Mouse (Mus musculus) adrenal gland, adult (tissue): ENCODE data around the gene Ruvbl1.

ENCODE experiments used
- DNase-seq, 2 experiments: peaks; one replicate each; pipeline ENCODE4 v3.0.0; 2022 to 2023; ENCODE audit warnings: low spot score in 1 of 2; ENCODE audit not compliant: inconsistent age in 2 of 2

Ruvbl1 gene

DNA sequence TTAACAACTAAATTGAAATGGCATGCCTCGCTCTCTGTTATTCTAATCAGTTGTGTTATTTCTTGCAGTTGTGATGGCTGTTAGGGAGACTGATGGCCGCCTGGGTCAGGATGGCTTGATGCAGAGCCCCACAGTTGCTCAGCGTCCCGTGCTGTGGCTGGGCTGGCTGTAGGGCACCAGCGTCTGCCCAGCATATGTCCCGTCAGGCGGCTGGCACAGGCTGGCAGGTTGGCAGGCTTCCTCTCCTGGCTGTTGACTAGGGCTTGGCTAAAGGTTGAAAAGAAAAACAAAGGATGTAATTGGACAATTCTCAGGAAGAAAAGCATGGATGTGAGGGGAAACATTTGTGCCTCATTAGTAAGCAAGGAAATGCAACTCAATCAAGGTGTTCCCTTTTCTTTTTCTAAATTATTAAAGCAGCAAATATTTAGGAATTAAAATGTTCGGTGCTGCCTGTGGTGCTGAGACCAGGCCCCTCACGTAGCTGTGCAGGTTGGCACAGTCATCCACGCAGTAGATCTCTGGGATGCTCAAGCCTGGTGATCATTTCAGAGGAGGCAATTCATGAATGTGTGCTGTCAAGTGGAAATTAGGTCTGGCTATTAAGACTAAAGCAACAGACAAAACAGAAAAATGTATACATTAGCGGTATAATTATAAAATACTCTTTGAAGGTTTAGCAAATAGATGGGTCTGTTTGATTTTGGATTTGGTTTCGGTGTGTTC is 25.6 kb downstream of the Ruvbl1 start:
- DNase-seq = no peak

DNA sequence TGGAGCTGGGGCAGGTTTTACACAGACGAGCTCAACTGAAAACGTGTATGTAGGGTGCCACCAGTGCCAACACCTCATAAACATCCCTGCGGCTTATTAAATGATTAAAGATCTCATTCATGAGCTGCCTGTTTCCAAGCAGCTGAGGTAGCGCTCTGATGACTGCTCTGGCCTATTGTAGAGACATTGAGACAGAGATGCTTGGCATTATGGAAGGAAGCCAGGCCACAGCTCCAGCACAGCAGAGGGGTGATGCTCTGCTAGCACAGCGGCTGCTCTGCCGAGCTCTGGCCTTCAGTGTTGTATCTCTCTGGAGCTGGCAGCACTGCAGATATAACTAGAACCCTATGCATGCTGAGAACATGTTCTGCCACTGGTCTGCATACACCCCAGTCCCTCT is 28.5 kb downstream of the Ruvbl1 start:
- DNase-seq = no peak

DNA sequence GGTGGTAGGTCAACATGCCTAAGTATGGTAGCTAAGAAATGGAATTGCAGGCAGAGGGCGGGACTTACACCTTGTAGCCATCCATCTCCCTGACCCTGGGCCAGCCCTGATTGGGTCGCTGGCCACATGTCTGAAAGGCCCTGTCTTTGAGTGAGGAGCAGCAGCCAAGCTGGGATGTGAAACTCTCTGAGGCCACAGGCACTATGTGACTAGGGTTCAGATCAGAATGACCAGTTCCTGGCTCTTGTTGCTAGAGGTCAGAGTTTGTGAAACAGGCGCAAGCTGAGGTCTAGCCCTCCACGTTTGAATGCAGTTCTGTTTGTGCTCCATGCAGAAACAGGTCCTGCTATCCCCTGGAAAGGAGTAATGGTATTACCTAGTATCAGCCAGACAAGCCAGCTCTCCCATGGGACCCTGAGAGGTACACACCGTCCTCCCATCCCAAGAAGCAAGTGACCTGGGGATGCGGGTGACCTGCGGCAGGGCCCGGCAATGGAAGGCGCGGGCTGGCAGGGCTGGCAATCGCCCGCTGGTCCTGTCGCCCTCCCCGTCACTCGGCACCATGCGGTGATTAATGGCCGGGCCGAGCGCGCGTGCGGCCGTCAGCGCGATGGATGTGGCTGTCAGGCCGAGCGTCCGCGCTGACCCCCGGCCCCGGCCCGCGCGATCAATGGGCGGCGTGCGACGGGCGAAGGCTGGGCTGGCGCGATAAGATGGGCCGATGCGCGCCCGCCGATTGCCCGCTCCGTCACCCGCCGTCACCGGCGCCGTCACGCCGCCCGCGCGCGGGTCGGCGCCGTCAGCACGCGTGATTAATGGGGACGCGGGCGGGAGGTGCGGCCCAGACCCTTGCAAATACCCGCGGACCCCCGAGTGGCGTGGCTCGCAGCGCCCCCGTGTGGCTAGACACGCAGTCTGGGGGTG is 34.5 kb downstream of the Ruvbl1 start:
- DNase-seq = peak; percentile 53 to 80

DNA sequence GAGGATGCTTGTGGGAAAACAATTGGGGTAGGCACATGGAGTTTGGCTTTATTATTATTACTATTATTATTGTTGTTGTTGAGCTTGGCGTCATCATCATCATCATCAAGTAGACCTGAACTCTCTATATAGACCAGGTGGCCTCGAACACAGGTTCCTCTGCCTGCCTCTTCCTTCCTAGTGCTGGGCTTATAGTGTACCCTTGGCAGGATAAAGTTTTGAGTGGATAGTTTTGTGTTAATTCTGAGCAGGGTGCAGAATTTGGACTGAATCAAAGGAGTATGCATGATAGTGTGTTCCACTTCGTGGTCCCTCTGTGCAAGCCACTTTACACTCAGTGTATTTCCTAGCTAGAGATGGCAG is 35.2 kb downstream of the Ruvbl1 start:
- no peak for DNase-seq

DNA sequence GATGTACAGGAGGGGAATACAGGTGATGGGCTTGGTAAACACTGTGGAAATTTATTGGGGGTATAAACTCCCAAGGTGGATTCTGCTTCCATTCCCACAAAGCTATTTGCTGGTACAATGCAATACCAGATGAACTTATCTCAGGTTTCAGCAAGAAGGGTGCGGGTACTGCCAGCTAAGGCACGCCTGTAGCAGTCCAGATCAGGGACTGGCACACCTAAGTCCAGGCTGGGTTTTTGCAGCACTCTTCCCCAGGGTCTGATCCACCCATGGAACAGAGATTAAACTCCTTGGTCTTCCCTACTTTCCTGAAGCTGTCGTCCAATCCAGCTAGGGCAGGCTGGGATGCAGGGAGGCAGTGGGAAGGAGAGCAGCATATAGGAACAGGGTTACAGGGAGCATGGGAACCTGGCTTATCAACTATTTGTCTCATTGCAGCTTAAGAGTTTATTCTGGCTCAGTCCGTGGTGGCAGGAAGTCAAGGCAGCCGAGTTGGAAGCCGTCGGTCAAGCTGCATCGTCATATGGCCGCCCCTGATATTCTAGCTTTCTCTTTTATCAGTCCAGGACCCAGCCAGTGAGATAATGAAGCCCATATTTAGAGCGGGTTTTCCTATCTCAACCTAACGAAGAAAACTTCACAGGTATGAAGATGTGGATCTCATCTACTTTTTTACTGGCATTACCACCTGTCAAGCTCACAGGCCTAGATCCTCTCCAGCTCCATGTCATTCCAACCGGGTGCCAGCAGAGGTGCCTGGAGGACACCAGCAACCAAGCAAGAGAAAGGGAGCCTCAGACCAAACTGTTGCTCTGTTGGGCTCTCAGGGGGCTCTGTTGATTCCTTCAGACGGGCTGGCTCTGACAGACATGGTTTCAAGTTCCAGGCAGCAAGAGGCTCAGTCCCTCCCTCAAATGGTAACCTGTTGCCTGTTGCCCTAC is 37.1 kb downstream of the Ruvbl1 start:
- DNase-seq = no peak

DNA sequence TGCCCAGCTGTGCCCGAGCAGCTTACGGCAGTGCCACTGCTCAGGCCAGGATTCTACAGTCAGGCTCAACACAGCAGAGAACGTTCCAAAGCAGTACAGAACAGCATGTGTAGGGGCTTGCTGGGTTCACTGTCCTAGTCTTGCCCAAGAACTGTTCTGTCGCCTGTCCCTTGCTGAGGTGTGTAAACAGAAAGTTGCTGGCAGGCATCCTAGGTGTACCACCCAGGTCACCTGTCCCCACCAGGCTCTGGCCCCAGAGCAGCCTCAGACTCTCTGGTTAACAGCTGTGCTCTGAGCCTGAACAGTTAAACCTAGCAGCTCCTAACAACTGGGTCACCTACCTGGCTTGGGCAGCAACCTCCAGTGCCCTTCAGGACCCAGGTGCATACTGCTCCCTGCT is 37.8 kb downstream of the Ruvbl1 start:
- no peak for DNase-seq

DNA sequence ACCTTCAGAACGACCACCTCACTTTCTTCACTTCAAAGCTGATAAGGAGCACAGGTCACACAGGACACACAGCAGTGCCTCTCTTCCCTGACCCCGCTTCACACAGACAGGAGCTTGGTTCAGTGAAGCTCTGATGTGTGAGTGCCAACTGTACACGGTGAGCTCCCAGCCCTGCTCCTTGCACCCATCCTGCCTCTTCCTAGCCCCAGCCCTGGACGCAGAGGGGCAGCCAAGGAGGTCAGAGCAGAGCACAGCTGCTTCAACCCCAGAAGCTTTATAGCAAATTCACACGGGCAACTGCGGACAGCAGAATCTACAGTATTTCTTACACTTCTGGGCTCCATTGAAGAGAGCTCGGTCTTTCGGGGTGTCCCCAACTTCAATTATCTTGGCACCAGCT is 48.8 kb downstream of the Ruvbl1 start:
- DNase-seq = no peak

DNA sequence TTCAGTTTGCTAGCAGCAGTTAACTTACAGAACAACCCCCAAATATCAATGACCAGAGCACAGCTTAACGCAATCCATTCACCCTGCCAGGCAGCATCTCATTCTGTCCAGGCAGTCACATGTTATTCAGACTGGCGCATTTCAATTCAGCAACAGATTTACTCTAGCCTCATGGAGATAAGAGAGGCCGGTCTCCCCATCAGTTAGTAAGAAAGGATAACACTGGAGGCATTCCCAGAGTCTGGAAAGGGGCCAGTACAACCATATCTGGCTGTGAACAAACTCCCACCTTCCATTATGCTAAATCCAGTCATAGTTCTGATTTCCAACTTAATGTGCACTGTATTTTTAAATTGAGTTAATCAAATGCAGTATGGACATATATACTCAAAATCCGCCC is 49.3 kb downstream of the Ruvbl1 start:
- DNase-seq = no peak

DNA sequence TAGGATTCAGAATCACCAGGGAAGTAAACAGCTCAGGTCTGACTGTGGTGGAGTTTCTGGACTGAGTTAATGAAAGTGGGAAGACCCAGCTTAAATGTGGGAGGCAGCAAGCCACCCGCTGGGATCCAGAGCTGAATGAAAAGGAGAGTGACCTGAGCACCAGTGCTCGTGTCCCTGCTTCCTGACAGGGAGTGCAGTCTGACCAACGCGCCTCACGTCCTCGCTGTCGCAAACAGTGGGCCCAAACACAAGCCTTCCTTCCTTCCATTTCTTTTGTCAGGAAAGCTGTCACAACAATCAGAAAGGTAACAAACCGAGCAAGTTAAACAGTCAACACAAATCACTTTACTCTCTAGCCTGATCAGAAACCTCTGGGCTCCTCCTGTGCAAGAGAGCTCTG is 50.8 kb downstream of the Ruvbl1 start:
- DNase-seq = no peak

DNA sequence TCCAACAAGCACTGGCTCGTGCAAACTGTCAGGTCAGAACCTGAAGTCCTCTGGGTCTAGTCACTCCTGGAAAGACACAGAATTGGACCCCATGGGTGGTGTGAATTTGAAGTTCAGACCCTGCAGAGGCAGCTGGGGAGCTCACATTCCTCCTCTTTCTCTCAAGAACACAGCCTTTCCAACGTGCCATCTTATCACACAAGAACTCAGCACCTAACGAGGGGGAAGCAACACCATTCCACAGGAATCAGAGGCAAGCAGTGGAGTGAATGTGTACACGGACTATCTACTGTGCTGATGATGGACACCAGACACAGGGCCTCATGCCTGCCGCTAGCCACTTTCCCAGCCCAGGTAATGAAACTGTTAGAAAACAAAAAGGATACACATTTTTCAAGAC is 51.5 kb downstream of the Ruvbl1 start:
- no peak for DNase-seq

DNA sequence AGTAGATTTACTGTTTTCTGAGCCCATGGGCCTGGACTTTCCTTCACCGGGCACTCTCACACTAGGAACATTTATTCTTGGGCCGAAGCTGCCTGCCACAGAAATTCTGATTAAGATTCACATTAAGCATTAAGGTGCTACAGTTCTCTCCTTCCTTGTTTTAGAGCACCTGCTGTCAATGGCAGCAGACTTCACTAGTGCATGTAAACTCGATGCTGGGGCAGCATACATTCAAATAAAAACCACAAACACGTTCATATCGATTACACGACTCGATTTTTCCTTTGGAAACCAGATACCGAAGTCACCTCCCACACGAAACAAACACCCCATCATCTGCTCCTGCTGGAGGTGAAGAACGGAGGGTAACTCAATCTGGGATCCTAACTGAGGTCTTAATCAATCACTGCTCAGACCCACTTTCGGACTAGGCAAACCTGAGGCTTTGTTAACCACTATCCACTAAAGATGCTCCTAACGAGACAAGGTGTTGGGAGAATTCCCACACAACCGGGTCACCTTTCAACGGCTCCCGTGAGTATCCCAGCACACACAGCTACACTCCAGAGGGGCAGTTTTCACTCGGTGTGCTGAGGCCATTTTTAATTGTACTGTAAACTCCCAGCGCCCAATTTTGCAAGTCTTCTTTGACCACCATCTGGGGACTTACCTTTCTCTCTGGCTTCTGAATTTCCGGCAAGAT is 52.6 kb downstream of the Ruvbl1 start:
- DNase-seq = peak in 1 of 2 experiments; percentile 76

DNA sequence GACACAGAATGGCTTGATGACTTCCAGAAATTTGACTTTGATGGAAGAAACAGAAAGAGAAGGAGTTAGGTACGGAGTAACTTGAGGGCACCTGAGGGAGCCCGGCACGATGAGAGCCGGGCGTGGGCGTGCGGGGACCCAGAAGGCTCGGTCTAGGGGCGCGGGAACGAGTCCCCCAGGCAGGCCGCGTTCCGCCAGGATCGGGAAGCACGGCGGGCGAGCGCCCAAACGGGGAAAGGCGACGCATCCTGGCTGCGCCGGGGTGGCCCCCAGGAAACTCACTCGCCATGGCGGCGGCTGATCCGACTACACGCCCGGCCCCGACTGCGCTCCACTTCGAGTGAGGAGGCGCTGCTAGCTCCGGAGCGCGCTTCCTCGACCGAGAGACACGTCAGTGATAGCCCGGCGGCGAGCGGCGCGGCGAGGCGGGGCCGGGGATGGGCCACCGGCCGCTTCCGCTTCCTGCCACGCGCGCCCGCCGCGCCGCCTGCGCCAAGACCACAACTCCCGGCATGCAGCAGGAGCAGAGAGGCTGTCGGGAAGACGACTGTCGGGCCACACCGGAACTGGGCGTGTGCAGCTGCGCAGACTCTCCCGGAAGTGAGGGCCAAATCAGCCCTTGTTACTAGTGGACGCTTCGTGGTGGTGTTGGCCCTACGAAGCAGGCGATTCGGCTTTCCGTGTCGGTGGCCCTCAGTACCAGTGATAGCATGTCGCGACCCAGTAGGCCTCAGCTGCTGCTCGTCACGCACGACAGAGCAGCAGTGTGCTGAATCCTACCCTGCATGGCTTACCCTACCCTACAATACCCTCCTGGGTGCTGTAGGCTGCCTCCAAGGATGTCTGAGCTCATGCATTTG is 53.4 kb downstream of the Ruvbl1 start, which contains the start of gene Sec61a1:
Sec61a1 (minus strand) TSS at position 502 of the 860 bp plus-strand sequence.
- DNase-seq = peak; percentile 97 to 98

DNA sequence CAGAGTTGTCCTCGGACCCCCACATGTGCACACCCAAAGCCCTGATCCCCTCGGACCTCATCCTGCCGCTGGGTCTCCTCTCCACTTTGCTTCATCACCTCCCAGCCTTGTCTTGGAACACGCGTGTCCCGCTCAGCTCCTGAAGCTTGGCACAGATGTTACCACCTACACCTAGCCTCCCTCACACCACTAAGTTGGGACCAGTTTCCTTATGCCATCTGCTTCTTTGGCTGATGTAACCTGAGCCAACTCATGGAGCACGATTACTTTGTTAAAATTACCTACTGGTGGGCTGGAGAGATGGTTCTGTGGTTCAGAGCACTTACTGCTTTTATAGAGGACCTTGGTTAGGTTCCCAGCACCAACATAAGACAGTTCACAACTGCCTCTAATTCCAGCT is 56.6 kb downstream of the Ruvbl1 start:
- DNase-seq = no peak

DNA sequence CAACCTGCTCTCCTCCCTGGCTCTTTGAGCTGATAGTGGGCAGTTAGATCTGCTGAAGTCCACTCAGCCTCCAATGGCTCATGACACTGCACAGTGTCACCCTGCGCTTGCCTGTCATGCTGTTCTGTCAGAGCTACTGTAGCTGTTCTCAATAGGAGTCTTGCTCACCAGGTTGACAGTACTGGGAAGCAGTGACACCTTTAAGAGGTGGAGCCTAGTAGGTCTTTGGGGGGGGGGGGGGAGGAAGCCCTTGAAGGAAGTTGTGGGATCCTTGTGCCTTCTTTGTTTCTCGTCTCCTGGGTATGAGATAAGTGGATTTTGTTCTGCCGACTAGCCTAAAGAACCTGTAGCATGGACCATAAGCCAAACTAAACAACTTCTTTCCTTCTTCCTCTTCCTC is 57.4 kb downstream of the Ruvbl1 start:
- no peak for DNase-seq

DNA sequence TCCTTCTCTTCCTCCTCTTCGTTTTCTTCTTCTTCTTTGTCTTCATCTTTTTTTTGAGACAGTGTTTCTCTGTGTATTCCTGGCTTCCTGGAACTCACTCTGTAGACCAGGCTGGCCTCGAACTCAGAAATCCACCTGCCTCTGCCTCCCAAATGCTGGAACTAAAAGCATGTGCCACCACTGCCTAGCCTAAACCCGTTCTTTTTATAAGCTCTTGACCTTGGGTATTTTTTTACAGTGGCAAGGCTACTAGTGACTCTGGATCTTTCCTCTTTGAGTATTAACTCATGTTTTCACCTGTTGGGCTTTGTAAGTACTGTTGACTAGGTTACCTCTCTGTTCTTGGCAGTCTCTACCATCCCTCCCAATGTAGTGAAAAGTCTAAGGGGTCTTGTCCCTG is 57.8 kb downstream of the Ruvbl1 start:
- no peak for DNase-seq

DNA sequence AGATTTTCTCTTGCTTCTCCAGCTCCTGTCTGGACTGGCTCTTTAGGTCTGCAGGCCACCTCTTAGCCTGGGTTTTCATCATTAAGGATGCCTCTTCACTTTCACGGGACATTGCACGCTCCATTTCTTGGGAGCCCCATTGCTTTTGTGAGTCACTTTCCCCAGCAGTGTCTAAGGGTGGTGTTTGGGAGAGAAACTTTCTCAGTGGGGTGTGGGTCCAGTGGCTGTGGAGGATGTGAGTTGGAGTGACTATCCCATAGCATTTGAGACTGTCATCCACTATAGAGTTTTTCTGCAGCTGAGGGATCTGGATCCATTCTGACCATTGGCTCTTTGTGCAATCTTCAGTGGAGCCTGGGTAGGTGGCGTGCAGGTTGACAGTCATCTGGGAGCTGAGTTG is 58.2 kb downstream of the Ruvbl1 start:
- DNase-seq = no peak

DNA sequence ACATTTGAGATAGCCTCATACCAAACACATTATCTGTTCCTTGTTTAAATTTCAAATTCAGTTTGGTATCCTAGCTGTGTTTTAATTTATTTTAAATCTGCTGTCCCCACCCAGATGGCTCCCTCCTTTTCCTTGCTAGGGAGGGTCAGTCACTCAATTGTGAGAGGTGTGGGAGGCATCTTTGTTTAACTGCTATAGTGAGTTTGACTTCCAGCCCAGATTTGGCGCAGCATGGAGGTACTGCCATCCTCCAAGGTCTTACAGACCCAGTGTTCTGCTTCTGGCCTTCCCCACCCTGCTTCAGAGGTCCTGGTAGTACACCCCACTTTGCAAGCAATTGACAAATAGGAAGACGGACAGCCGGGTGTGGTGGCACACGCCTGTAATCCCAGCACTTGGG is 58.8 kb downstream of the Ruvbl1 start:
- DNase-seq = no peak

DNA sequence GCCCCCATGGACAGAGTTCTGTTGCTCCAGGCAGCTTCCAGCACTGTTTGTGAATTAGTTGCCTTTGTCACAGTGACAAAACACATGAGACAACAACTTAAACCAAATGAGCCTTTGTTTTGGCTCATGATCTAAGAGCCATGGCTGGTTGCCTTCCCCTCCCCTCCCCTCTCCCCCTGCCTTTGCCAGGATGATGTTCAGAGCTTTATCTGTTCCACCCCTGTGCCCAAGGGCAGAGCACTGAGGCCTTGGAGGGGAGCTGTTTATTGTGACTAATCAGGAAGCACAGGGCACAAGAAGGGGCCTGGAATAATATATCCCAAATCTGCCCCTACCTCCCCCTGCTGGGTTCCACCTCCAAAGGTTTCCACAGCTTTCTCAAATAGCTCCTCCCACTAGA is 65.1 kb downstream of the Ruvbl1 start:
- peak; percentile 79 to 87 for DNase-seq

DNA sequence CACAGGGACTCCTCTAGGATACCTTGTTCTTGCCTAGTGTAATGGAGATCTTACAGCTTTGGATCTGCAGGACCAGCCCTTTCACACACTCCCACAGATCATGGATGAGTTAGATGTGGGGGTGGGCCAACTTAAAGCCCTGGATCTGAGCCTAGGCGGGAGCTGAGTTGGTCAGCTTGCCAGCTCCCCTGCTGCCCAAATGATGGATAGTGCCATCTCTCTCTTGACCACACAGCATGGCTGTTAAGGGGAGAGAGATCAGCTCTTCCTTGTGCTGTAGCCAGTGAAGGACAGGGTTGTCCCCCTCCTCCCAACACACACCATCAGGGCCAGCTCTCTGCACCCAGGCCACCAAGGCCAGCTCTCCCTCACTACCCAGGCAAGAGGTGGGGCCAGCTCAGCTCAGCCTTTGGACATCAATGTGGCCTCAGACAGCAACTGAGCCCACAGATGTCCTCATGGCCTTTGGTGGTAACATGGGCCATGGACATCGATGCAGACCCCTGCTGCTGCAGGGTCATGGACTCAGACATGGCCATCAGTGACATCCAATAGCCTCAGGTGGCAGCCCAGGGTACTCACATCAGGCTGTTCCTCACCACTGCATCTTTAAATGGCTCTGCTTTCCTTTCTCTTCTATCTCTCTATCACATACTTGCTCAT is 75.0 kb downstream of the Ruvbl1 start:
- peak in 1 of 2 experiments; percentile 75 for DNase-seq
